Mouse (Mus musculus) bone marrow, adult 2 months (tissue): ENCODE results near the gene Il6ra. TPM values are rescaled to one million over a fixed set of nuclear protein-coding genes. Genes with fewer than 3 reads are reported as not detected.
A peak's percentile ranks its signal among the peaks of the same experiment; 100 is the strongest.

Source experiments
- H3K27ac ChIP-seq: fragments of 200-500 bp; 2 replicates; pipeline ENCODE4 v1.5.1; 2012; ENCODE audit warnings: low read depth, mild to moderate bottlenecking, control low read depth, inconsistent platforms, low read length; ENCODE audit not compliant: control insufficient read depth, poor library complexity, insufficient read depth
- H3K4me1 ChIP-seq: fragments of 200-500 bp; 2 replicates; pipeline ENCODE4 v1.6.1; 2011; ENCODE audit warnings: low read length; ENCODE audit not compliant: control insufficient read depth, insufficient read depth
- H3K4me3 ChIP-seq: fragments of 200-500 bp; replicated peaks from 2 replicates; pipeline ENCODE3; 2011; ENCODE audit warnings: mild to moderate bottlenecking, low read depth, low read length, control low read depth; ENCODE audit not compliant: control insufficient read depth
- CTCF ChIP-seq: fragments of 200-500 bp; IDR thresholded peaks from 2 replicates; pipeline ENCODE4 v1.5.1; 2011; ENCODE audit warnings: low read length, control low read depth; ENCODE audit not compliant: control insufficient read depth, insufficient read depth
- POLR2A ChIP-seq: fragments of 200-500 bp; IDR thresholded peaks from 2 replicates; pipeline ENCODE4 v1.6.1; 2011; ENCODE audit warnings: low read depth, mild to moderate bottlenecking, control low read depth, low read length, borderline replicate concordance; ENCODE audit not compliant: control insufficient read depth
- WGBS: fragments of 180-500 bp; shearing (Covaris S2); methylation state at CpG from one replicate; pipeline ENCODE4 v1.1.7; 2018; 5-methylcytosine and 5-hydroxymethylcytosine counted together
- polyA plus RNA-seq: library from polyadenylated mRNA; stranded (reverse); fragments of >200 nt; gene quantifications from 2 replicates; pipeline ENCODE4 v1.2.4, GENCODE M21; 2011; ENCODE audit warnings: low replicate concordance; ENCODE audit not compliant: missing spikeins, insufficient read depth, insufficient read length

The Il6ra gene
- polyA plus RNA-seq, 1 experiment = 11.4 TPM

DNA sequence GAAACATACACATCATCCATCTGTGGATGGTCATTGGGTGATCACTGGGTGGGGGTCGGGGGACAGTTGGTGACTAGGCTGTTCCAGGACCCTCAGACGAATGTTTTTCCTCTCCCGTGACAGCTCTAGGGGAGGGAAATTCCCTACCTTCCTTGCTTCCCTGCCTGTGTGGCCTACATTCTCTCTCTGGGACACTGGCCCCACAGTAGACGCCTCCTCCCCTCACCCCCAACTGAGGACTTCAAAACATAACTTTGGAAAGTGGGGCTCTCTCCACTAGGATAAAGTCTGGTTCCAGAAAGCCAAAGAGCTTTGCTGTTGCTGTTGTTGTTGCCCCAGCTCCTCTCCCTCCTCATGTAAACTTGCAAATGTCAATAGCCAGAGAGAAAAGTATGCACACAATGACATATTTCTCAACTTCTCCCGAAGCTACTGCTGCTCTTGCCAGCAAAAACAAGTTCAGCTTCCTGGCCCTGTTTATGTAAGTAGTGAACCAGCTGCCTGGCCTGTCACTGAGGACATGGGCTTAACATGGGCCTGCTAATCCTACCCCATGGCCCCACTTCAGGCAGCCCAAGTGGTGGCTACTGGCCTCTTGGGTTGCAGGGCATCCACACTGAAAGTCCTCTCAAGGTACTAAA, 14.0 kb downstream of the Il6ra start:
- no peak overlapping the region for H3K4me3 ChIP-seq
- TF ChIP-seq POLR2A = no peak
- TF ChIP-seq CTCF = no peak
- WGBS = 61% methylated on average over 5 of the region's 5 CpGs
- no peaks in the 10 kb centered on the region; the same call in 1 of the 2 replicates for H3K4me1 ChIP-seq
- no peak overlapping the region for H3K27ac ChIP-seq

DNA sequence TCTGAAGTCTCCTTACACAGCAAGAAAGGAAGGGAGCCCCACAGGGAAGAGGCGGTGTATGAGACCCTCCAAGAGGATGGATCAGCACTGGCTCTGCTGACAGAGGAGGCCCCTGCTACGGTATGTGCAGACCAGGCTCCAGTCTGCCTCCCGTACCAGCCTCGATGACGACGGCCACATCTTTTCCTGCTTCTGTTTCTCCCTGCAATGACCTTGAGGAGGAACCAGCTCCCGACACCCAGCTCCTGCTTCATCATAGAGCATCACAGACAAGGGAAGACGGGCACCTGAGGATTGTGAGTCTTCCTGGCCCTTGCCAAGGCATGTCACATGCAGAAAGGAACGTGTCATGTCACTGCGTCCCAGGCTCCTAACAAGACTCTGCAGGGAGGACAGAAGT, 15.0 kb downstream of the Il6ra start:
- Histone ChIP-seq H3K4me1 (no peaks in the 10 kb centered on the region; the same call in 1 of the 2 replicates), H3K4me3 (no peak overlapping the region), H3K27ac (no peak overlapping the region)
- no peak for TF ChIP-seq CTCF
- WGBS = 83% methylated on average over 10 of the region's 10 CpGs

DNA sequence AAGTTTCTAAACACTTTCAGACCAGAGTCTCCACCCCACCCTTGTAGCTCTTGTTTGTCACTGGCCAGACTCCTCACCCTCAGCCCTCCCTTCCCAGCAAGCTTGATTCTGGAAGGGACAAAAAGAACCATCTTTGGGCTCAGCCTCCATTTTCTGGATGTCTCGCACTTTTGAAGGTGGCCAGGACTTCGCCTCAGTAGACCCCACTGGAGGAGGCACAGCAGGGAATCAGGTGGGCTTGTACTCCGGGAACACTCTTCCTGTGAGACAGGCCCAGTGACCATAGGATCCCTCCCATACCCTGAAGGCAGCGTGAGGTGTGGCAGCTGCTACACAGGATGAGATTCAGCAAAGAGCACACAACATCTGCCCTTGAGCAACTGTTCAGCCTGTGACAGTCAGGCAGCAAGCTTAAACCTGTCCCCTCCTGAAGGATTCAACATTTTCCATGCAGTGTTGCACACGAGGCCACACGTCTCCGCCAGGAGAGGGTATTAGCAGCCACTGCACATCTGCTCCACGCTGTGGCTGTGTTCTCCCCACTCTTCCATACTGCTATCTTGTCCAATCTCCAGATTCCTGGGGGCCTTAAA, 15.7 kb downstream of the Il6ra start:
- WGBS = 90% methylated on average over 8 of the region's 8 CpGs
- no peaks in the 10 kb centered on the region; the same call in none of the 2 replicates for H3K4me1 ChIP-seq
- TF ChIP-seq POLR2A (no peak), CTCF (no peak)

DNA sequence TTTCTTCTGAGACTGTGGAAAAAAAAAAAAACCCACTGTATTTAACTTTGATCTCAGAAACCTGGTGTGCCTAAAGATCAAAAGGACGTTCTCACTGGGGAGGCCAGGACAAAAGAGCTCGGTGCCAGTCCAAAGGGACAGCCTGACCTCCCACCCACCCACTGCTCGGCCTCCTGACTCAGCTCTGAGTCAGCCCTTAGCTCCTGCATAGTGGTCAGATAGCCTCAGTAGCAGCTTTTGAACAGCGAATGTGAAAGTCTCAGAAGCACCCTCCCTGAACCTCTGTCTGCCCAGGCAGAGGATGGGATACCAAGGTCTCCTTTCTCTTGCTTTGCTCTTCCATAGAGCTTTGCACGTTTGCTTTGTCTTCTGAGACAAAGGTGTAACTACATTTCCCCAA, 16.4 kb downstream of the Il6ra start:
- Histone ChIP-seq H3K27ac (no peak overlapping the region), H3K4me1 (no peaks in the 10 kb centered on the region; the same call in none of the 2 replicates), H3K4me3 (no peak overlapping the region)
- TF ChIP-seq CTCF (no peak), POLR2A (no peak)
- WGBS = 66% methylated on average over 5 of the region's 5 CpGs

More for the DNA sequence above, 15.7 kb downstream of the Il6ra start:
- Histone ChIP-seq H3K4me3 (no peak overlapping the region), H3K27ac (no peak overlapping the region)

DNA sequence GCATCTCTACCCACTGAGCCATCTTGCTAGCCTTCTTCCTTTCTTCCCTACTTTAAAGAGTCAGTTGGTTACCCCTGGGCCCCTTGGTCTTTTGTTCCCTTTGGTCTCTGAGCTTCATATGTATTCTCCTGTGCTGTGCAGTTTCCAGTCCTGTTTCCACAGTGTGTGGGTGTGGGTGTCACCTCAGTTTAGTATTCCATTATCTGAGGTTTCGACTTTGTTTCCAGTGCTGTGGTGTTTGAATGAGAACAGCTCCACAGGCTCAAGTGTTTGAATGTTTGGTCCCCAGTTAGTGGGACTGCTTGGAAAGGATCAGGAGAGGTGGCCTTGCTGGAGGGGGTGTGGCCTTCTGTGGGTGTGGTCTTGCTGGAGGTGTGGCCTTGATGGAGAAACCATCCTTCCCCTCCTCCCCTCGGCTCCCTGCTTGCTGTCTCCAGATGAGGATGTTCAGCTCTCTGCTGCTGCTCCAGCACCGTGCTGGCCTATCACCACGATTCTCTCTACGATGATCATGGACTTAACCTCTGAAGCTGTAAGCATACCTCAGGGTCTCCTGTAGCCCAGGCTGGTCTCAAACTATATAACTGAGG, 20.4 kb downstream of the Il6ra start:
- no peak overlapping the region for H3K27ac ChIP-seq
- 71% methylated on average over 5 of the region's 5 CpGs for WGBS
- peaks cover 2% of the 10 kb centered on the region; the same call in 1 of the 2 replicates for H3K4me1 ChIP-seq
- no peak for TF ChIP-seq POLR2A
- TF ChIP-seq CTCF = no peak
- H3K4me3 ChIP-seq = no peak overlapping the region

DNA sequence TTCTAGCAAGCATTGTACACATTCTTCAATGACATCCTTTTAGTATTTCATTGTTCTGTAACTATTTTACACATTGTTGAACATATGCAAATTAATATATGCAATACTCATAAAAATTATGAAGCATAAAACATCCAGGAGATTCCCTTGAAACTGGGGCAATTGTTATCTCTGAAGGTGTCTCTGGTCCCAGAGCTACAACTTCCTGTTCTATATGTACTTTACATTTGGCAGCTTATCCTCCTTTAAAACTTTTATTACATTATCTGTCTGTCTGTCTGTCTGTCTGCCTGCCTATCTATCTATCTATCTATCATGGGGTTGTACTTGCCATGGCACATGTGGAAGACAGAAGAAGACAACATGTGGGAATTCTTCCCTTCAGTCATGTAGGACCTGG, 21.3 kb downstream of the Il6ra start:
- Histone ChIP-seq H3K4me1 (peaks cover 2% of the 10 kb centered on the region; the same call in 1 of the 2 replicates), H3K27ac (no peak overlapping the region), H3K4me3 (no peak overlapping the region)
- TF ChIP-seq CTCF (no peak), POLR2A (no peak)

DNA sequence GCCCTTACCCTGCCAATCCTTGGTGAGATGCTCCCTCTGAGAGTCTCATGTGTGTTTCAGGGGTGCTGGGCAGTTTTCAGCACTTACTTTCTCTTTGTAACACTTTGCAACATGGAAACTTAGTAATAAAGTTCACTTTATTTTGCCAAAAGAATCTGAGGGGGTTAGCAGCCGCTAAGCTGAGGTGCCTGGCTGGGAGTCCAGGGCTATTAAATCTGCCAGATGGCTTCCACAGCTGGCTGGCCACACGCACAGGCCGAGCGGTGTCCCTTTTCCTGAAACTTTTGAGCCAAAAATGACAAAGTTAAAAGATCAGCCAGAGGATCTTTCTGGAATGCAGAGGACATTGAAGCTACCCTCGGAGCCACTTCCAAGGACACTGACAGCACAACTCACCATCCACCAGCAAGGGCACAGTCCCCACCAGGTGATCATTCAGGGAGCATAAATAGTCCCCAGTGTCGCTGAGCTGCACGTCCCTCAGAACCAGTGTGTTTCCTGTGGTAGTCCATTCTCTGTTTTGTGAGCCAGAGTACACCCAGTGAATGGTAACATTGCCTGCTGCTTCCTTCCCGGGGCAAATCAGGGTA, 23.1 kb downstream of the Il6ra start:
- Histone ChIP-seq H3K27ac (no peak overlapping the region), H3K4me1 (peaks cover 2% of the 10 kb centered on the region; the same call in 1 of the 2 replicates), H3K4me3 (no peak overlapping the region)
- TF ChIP-seq CTCF = no peak
- no peak for TF ChIP-seq POLR2A
- WGBS = 62% methylated on average over 8 of the region's 8 CpGs

DNA sequence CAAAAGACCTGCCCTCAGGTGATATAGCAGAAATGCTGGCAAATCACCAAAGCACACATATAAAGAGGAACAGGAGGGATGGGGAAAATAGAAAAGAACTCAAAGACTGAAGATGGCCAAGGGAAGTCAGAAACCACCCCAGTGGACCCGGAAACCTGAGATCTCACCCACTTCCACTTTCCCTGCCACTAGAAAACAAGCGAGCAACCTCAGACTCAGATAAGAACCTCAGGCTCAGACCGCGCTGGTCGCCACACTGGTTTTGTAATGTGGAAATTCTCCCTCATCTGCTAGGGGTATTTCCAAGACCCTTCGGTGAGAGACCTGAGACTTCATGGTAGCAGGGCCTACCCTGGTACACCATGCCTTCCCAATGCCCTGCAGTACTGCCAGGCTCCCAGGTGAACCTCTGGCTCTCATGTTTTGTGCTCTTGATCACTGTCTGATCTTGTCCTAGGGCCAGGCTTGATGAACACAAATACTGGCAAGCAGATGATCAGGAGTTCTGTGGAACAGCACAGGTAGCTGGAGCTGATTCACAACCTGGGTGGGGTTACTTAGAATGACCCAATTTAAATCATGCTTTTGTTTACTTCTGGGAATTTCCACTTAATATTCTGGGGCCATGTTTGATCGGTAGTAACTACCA, 25.3 kb downstream of the Il6ra start:
- Histone ChIP-seq H3K27ac (peak overlapping the region; percentile 14; the same call in 1 of the 2 replicates), H3K4me1 (peaks cover 3% of the 10 kb centered on the region; the same call in 1 of the 2 replicates), H3K4me3 (no peak overlapping the region)
- TF ChIP-seq CTCF (no peak), POLR2A (no peak)
- 17% methylated on average over 7 of the region's 7 CpGs for WGBS
